Mouse (Mus musculus) layer of hippocampus, adult 18-20 months (tissue): ENCODE measurements around the gene Pycard. TPM values are rescaled to one million over a fixed set of nuclear protein-coding genes. Genes with fewer than 3 reads are reported as not detected.

Source experiments
- DNase-seq, 2 experiments: peaks; one replicate each; pipeline ENCODE4 v3.0.0; 2022; ENCODE audit warnings: low spot score in 2 of 2
- total RNA-seq, 2 experiments: library from RNA; stranded (reverse); gene quantifications; 2 replicates each; pipeline ENCODE4 v1.2.3; 2021

Pycard gene
- total RNA-seq, 2 experiments from 2014 or later = 2.1 to 3.2 TPM

DNA sequence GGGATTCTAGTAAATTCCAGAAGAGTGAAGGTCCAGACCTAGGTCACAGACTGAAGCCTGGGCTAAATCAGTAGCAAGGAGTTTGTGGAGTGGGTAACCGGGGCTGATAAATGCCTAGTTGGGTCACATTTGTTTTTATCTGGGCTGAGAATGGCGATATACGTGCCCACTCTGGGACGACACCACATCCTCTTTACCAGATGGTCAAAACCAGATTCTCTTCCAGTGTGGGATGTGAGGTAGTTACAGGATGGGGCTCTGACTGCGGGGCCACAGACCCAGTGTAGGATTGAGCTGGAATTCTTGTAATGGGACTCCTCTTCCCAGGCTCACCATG lies 10.5 kb upstream of the Pycard start:
- no peak for DNase-seq

GRCm38 (mm10) chr7:128003688-128004087 lies 10.0 kb upstream of the Pycard start, which contains the start of gene Trim72:
Gene Trim72 (plus strand): TSS chr7:128003949.
- DNase-seq = no peak

- no peak for DNase-seq
Observed at GRCm38 (mm10) chr7:128003098-128003497, 9.4 kb upstream of the Pycard start.

DNA sequence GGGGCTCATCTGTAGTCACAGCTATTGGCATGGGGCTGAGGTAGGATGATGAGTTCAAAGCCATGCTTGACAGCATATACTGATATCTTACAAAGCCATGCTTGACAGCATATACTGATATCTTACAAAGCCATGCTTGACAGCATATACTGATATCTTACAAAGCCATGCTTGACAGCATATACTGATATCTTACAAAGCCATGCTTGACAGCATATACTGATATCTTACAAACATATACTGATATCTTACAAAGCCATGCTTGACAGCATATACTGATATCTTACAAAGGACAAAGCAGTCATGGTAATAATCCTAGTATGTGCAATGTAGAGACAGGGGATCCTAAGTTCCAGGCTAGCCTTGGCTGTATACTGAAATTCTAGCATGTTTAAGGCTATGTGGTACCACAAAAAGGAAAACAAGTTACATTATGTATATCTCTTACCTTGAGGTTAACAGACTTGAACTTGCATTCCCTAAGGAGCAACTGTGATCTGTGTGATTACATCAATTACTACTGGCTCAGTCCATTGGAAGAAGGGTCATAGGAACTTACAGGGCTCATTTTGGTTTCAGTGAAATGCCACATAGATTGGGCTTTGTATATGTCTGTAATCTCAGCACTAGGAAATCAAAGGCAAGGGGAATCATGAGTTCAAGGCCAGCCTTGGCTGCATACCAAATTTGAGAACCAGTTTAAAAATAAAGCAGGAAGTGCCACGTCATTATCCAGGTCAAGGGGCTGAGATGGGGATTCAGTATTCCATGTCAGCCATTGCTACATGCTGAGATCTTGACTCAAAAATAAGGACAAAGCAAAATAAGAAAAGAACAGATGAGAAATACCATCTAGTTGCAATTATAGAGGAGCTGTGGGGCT lies 6.6 kb upstream of the Pycard start:
- no peak for DNase-seq

DNA sequence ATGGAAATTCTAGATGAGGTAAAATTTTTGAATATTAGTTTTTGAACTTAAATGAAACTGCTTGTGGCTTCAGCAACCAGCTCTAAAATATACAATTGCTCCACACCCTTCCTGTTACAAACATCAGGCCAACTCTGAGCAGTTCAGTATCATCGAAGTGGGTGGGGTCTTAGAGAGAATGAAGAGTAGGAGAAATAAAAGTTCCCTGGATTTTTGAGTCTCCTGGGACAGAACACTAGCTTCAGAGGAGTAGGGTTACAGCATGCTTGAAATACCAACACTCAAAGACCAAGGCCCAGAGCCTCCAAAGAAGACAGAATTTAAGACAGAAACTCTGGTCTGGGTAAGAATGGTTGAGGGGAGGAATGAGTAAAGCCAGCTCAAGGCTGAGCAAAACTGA lies 5.8 kb upstream of the Pycard start:
- DNase-seq = no peak

DNA sequence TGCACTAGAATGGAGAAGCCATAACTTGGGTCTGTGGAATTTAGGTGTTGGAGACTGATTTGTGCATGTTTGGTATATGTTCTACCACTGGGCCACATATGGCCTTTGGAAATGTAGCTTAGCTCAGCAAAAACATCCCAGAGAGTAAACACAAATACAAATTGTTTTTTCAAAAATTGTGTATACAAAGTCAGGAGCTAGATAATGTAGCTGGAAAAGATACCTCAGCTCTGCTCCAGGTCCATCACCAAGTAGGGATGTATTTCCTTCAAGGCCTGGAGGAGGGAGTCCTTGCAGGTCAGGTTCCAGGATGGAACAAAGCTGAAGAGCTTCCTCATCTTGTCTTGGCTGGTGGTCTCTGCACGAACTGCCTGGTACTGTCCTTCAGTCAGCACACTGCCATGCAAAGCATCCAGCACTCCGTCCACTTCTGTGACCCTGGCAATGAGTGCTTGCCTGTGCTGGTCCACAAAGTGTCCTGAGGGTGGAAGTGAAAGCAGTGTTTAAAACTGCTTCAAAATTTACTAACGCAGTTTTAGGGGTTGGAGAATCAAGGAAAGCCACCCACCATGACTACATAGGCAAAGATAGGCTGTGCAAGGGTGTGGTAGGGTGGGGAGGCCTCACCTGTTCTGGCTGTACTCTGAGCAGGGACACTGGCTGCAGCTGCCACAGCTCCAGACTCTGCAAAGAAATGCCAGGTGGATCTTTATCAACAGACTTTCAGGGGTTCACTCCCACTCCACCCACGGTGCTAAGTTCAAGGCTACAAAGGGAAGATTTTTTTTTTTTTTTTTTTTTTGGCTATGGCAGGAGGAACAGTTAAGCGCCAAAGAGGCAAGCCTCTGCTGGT lies 953 bp downstream of the Pycard start:
- DNase-seq = no peak

DNA sequence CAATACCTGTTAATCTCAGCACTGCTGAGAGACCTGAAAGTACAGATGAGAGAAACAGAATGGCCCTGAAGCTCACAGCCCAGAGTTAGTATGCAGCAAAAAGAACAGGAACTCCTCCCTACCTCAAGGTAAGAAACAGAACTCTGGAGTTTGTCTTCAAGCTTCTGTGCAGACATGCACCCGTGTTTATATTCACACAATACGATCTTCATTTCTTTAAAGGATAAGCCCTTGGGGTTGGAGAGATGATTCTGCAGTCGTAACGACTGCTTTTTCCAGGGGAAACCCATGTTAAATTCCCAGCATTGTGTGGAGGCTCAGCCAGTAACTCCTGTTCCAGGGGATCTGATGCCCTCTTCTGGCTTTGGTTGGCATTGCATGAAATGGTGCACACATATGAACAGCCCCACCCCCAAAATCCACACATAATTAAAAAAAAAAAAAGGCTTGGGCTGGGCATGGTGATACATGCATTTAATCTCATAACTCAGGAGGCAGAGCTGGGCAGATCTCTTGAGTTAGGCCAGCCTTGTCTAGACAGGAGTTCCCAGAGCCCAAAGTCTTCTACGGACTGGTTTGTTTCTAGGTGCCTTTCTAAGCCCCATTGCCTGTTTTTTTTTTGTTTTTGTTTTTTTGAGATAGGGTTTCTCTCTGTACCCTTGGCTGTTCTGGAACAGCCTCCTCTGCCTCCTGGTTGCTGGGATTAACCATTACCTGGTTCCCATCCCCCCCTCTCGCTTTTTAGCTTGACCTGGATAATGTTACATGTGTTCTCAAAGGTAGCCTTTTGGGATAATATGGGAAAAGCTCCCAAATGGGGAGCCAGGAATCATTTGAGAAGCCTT lies 1.8 kb downstream of the Pycard start:
- peak; percentile 18 to 81 for DNase-seq

DNA sequence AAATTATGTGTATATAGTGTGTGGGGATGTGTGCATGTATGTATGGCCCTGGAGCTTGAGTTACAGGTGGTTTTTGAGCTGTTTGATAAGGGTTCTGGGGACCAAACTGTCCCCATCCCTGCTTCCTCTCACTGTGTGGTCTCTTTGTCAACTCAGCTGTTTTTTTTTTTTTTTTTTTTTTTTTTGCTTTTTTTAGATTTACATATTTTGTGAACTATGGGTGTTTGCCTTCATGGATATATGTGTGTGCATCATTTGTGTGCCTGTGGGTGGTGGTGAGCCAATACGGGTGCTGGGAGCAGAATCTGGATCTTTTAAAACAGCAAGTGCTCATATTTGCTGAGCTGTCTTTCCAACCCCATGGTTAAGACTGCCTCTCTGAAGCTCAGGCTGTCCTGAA lies 4.8 kb downstream of the Pycard start:
- no peak for DNase-seq

GRCm38 (mm10) chr7:127980606-127981005 lies 13.1 kb downstream of the Pycard start:
- DNase-seq = no peak

- no peak for DNase-seq
Observed at GRCm38 (mm10) chr7:127978856-127979255, 14.8 kb downstream of the Pycard start.

GRCm38 (mm10) chr7:127974413-127974930 lies 19.2 kb downstream of the Pycard start:
- no peak for DNase-seq

DNA sequence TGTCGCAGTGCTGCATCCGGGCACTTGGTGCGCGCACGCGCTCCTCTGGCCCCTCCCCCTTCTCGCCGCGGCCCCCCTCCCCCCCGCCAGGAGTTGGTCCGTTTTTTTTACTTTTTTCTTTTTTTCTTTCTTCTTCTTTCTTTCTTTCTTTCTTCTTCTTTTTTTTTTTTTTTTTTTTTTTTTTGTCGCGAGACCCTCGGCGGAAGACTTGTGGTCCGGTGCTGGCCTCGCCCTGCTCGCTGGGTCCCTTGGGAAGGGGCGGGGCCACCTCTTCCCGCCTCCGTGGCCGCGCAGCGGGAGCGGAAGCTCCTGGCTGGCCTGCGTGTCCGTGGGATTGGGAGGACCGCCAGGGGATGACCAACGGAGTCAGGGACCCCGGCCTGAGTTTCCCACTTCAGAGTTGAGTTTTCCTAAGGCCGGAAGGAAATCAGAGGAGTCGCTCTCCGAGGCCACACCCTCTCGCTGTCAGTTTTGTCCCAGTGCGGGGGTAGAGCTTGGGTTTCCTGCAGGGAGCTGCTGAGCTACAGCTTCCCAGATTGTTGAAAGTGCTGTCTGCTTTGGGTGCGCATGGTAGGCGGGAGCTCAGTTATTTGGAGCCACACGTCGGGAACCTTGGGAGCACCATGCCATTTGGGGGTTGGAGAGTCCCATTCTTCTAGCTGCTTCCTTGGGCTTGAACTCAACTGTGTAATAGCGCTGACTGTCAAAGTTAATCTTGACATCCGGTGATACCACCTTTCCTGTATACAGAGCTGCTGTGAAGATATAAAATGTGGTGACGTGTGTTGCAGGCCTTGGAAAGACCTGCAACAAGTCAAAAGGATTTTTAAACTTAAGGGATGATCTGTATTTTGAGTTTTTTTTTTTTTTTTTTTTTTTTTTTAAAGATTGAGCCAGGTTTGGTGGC lies 25.5 kb downstream of the Pycard start:
- peak; percentile 71 to 81 for DNase-seq

DNA sequence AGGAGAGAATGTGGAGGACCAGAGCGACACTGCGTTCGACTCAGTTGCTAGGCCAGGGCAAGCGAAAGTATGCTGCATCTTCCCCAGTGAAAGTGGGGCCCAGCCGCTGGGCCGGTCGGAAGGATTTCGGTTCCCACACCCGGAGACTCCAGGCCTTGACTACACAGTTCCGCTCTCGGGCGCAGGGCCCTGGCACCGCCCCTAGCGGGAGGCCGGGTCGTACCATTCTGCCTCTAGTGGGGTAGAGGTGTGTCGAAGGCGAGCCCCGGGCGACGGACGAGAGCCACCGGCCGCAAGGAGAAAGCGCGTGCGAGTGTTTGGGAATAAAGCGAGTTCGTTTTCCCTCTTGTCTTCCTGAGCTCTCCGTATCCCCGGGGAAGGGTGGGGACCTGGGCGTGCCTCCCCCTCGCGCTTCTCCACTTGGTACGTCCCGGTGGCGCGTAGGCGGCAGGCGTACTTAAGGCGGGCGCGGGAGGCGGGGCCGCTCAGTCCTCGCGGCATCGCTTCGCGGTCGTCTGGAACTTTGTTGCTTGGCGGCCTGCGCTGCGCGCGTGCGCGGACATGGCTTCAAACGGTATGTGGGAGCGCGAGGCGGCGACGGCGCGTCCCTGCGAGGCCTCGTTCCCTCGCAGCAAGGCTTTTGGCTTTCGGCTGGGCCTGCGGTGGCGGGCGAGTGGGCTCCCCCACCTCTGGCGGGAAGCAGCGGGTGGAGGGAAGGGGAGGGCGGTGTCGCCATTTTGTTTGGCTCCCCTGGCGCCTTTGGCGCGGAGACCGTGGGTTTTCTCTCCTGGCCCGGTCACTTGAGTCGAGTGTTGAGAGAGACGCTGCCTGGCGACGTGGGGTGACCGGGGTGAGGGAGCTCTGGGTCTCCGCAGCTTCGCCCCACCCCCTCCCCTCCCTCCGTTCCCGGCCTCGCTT lies 26.4 kb downstream of the Pycard start, which contains the start of gene Fus:
Gene Fus, plus strand, starts transcription at position 454 of the 918 bp plus-strand sequence.
- DNase-seq = peak; percentile 92 to 95

- DNase-seq = peak in 1 of 2 experiments; percentile 8
Observed at GRCm38 (mm10) chr7:127966371-127966918, 27.2 kb downstream of the Pycard start.

DNA sequence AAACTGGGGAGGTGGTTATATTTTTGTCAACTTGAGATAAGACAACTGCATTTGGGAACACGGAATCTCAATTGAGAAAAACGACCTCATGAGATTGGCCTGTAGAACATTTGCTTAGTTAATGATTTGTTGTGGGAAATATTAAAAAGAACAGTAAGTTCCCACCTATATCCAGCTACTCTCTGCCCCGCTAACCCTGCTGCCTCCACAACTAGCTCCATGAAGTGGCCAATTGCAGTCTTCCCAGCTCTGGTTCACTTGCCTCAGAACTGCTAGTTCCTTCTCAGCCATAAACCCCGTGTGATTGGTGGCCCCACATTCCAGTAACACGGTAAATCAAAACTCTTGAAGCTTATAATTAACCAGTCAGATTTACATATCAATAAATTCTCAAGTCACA lies 34.3 kb downstream of the Pycard start:
- DNase-seq = no peak

GRCm38 (mm10) chr7:127952864-127953581 lies 40.6 kb downstream of the Pycard start:
- DNase-seq = no peak

- no peak for DNase-seq
Observed at GRCm38 (mm10) chr7:127946470-127947023, 47.1 kb downstream of the Pycard start, which contains the start of gene Prss36. Gene Prss36 (minus strand): TSS chr7:127946725.
